In genomic region chr3:138506749-138507148, GRCm38 (mm10) we compare ENCODE assay signal across 9 mouse cellular contexts. TPM values are rescaled to one million over a fixed set of nuclear protein-coding genes. Genes with fewer than 3 reads are reported as not detected.
DNase-seq lines count a peak whose midpoint lies in the region; ATAC-seq and TF ChIP-seq lines count a peak whose summit lies in the region.
"Had no signal": no experiment of that assay in that cellular context is flagged by ENCODE, and none has a peak within 500 bp of the region (broad histone marks: within the 10 kb centered on the region; RNA-seq: fewer than 3 reads in every experiment).

No protein-coding gene starts in this region.

- ATAC-seq in liver, embryonic 14.5 days (ENCODE audit: insufficient read depth): no peak
- ATAC-seq in CD4-positive, CD25-positive, alpha-beta regulatory T cell, adult 4 months: no peak

- DNase-seq in heart, adult 11 months: peak; percentile 84
- DNase-seq in heart, embryonic 10.5 days (ENCODE audit: low spot score): no peak
- DNase-seq in ovary, postnatal 36 days (ENCODE audit: low spot score): peak; percentile 20
- no peak for DNase-seq in ovary, postnatal 10 days (ENCODE audit: low spot score)
- DNase-seq in cerebellum, postnatal 36 days: peak; percentile 25 to 48
- DNase-seq in liver, embryonic 14.5 days (ENCODE audit: low read depth in 3 of 3, low spot score in 3 of 3): no peak
- no peak for DNase-seq in spleen, postnatal 10 days (ENCODE audit: low spot score in 2 of 2)
- DNase-seq: liver, embryonic 13.5 days had no signal

- H3K4me2 ChIP-seq in liver, embryonic 14.5 days (ENCODE audit: low read depth): no peak overlapping the region
- H3K4me2 ChIP-seq: liver, embryonic 13.5 days had no signal

- H3K4me1 ChIP-seq in heart, embryonic 10.5 days: peaks cover 5% of the 10 kb centered on the region; the same call in 1 of the 2 replicates
- no peaks in the 10 kb centered on the region for H3K4me1 ChIP-seq in liver, embryonic 14.5 days (replicated peaks; ENCODE audit: control insufficient read depth in 2 of 2, insufficient read depth in 2 of 2, low read length in 1 of 2)
- H3K4me1 ChIP-seq: liver, embryonic 13.5 days had no signal

- H3K9ac ChIP-seq in liver, embryonic 14.5 days (replicated peaks): no peak overlapping the region
- H3K9ac ChIP-seq: liver, embryonic 13.5 days had no signal

- H3K27ac ChIP-seq in heart, embryonic 10.5 days: no peak overlapping the region
- no peak overlapping the region for H3K27ac ChIP-seq in liver, embryonic 14.5 days
- H3K27ac ChIP-seq: liver, embryonic 13.5 days had no signal

- peaks cover 12% of the 10 kb centered on the region for H3K27me3 ChIP-seq in heart, embryonic 10.5 days (ENCODE audit: insufficient read depth, poor library complexity, severe bottlenecking)
- no peaks in the 10 kb centered on the region for H3K27me3 ChIP-seq in liver, embryonic 14.5 days (ENCODE audit: control insufficient read depth, insufficient read depth, low read length)

- H3K9me3 ChIP-seq in heart, embryonic 10.5 days: no peaks in the 10 kb centered on the region
- no peaks in the 10 kb centered on the region for H3K9me3 ChIP-seq in liver, embryonic 14.5 days (ENCODE audit: control insufficient read depth, low read length)
- H3K9me3 ChIP-seq: liver, embryonic 13.5 days had no signal

- WGBS in heart, embryonic 10.5 days: 54% methylated on average over 6 of the region's 6 CpGs
- 51% methylated on average over 6 of the region's 6 CpGs for WGBS in liver, embryonic 14.5 days (ENCODE audit: insufficient replicate concordance)

- no peak for TF ChIP-seq EP300 in liver, embryonic 14.5 days (IDR thresholded peaks at IDR 0.05; ENCODE audit: low read depth)

- no peak overlapping the region for H3K4me3 ChIP-seq in heart, embryonic 10.5 days
- H3K4me3 ChIP-seq in liver, embryonic 14.5 days (ENCODE audit: insufficient read depth in 1 of 2, low read depth in 2 of 2, low read length in 2 of 2): no peak overlapping the region
- H3K4me3 ChIP-seq: liver, embryonic 13.5 days had no signal

- H3K36me3 ChIP-seq in heart, embryonic 10.5 days: no peaks in the 10 kb centered on the region
- no peaks in the 10 kb centered on the region for H3K36me3 ChIP-seq in liver, embryonic 14.5 days (replicated peaks; ENCODE audit: control insufficient read depth, insufficient read depth, low read depth)
- H3K36me3 ChIP-seq: liver, embryonic 13.5 days had no signal

- peak; percentile 35 for TF ChIP-seq CTCF in liver, embryonic 14.5 days (IDR thresholded peaks at IDR 0.05; ENCODE audit: low read depth)

RNA-seq across cellular contexts. Expression of gene Metap1, which starts 17.4 kb away (rescaled TPM):
- 47.1 and 48.8 TPM in 2 replicates for polyA plus RNA-seq in heart, embryonic 10.5 days (2016; fragmentation: Nextera tagmentation; extraction: Ambion mirVana)
- polyA plus RNA-seq in liver, embryonic 14.5 days (2012; rRNA removed): 15.8 and 22.2 TPM in 2 replicates
- polyA plus RNA-seq in liver, embryonic 14.5 days (2014; fragmentation: Nextera tagmentation; extraction: Ambion mirVana): 21.9 and 25.4 TPM in 2 replicates
- polyA plus RNA-seq in CD4-positive, CD25-positive, alpha-beta regulatory T cell, adult 4 months (2017; shearing (Covaris generic)): 10 to 100 TPM; 33.4 to 36.2 TPM

RNA-seq across cellular contexts. Expression of gene Eif4e, which starts 19.2 kb away (rescaled TPM):
- polyA plus RNA-seq in heart, embryonic 10.5 days (2016; fragmentation: Nextera tagmentation; extraction: Ambion mirVana): 368 and 419 TPM in 2 replicates
- 22.6 and 74.4 TPM in 2 replicates for polyA plus RNA-seq in liver, embryonic 14.5 days (2012; rRNA removed)
- polyA plus RNA-seq in liver, embryonic 14.5 days (2014; fragmentation: Nextera tagmentation; extraction: Ambion mirVana): 180 and 187 TPM in 2 replicates
- polyA plus RNA-seq in CD4-positive, CD25-positive, alpha-beta regulatory T cell, adult 4 months (2017; shearing (Covaris generic)): 100 to 1,000 TPM; 250 to 332 TPM

Comparison
In these comparisons a context has a peak if more than half of its experiments do, and no peak if none do; other contexts are left out.
1. DNase-seq: peak in heart, adult 11 months (single experiment), ovary, postnatal 36 days (single experiment) and cerebellum, postnatal 36 days (2 of 2); none in heart, embryonic 10.5 days (single experiment), ovary, postnatal 10 days (single experiment), liver, embryonic 14.5 days (0 of 3) and spleen, postnatal 10 days (0 of 2).